Mouse (Mus musculus) MEL (cell line): ENCODE measurements around the gene Gabbr1. TPM values are rescaled to one million over a fixed set of nuclear protein-coding genes. Genes with fewer than 3 reads are reported as not detected.
A peak's percentile ranks its signal among the peaks of the same experiment; 100 is the strongest.

Source experiments
- DNase-seq: peaks from one replicate; pipeline ENCODE4 v3.0.0; 2011; ENCODE audit warnings: low read depth, low spot score
- H3K27ac ChIP-seq: 2 replicates; pipeline ENCODE4 v1.5.1; 2012; ENCODE audit warnings: low read depth, mild to moderate bottlenecking, control low read depth, low read length, moderate library complexity; ENCODE audit not compliant: control insufficient read depth
- H3K27me3 ChIP-seq, 2 experiments: fragments of 150-350 bp in 1 of 2; sonication (generic) in 1 of 2; 2 replicates each; pipeline ENCODE4 v1.6.1; 2012; ENCODE audit warnings: low read length in 2 of 2, mild to moderate bottlenecking in 2 of 2, improper control_type of control experiment in 1 of 2, moderate library complexity in 1 of 2; ENCODE audit not compliant: insufficient read depth in 2 of 2, control insufficient read depth in 1 of 2
- H3K36me3 ChIP-seq, 2 experiments: 2 replicates each; pipeline ENCODE4 v1.6.1; 2012 to 2014; ENCODE audit warnings: low read length in 2 of 2, improper control_type of control experiment in 1 of 2, inconsistent platforms in 1 of 2, mild to moderate bottlenecking in 1 of 2; ENCODE audit not compliant: insufficient read depth in 2 of 2, control insufficient read depth in 1 of 2
- H3K4me1 ChIP-seq, 2 experiments: fragments of 150-350 bp in 1 of 2; sonication (generic) in 1 of 2; 2 replicates each; pipeline ENCODE4 v1.6.1; 2012; ENCODE audit warnings: low read length in 2 of 2, improper control_type of control experiment in 1 of 2, mild to moderate bottlenecking in 1 of 2; ENCODE audit not compliant: insufficient read depth in 2 of 2, control insufficient read depth in 1 of 2
- H3K4me3 ChIP-seq, 2 experiments: fragments of 150-350 bp in 1 of 2; sonication (generic) in 1 of 2; 2 replicates each; pipeline ENCODE4 v1.5.1; 2012; ENCODE audit warnings: low read depth in 2 of 2, low read length in 2 of 2, mild to moderate bottlenecking in 2 of 2, moderate library complexity in 2 of 2, control low read depth in 1 of 2, improper control_type of control experiment in 1 of 2; ENCODE audit not compliant: control insufficient read depth in 1 of 2, insufficient read depth in 1 of 2
- H3K79me2 ChIP-seq: 2 replicates; pipeline ENCODE4 v1.6.1; 2012; ENCODE audit warnings: mild to moderate bottlenecking, low read length, moderate library complexity; ENCODE audit not compliant: control insufficient read depth, poor library complexity, insufficient read depth
- H3K9ac ChIP-seq: 2 replicates; pipeline ENCODE4 v1.6.1; 2012; ENCODE audit warnings: low read depth, mild to moderate bottlenecking, control low read depth, low read length, moderate library complexity; ENCODE audit not compliant: control insufficient read depth, poor library complexity, severe bottlenecking
- H3K9me3 ChIP-seq: fragments of 150-350 bp; sonication (generic); replicated peaks from 2 replicates; pipeline ENCODE4 v1.6.1; 2012; ENCODE audit warnings: mild to moderate bottlenecking, low read length, improper control_type of control experiment, moderate library complexity; ENCODE audit not compliant: insufficient read depth
- CHD1 ChIP-seq: IDR thresholded peaks from 2 replicates; pipeline ENCODE4 v1.6.1; 2012; ENCODE audit warnings: low read depth, mild to moderate bottlenecking, inconsistent platforms, low read length, improper control_type of control experiment
- CTCF ChIP-seq, 3 experiments: IDR thresholded peaks in 2 of 3; conservative IDR thresholded peaks in 1 of 3; 2 replicates each; pipeline ENCODE4 v1.5.1; 2011 to 2012; ENCODE audit warnings: low read length in 3 of 3, low read depth in 2 of 3, mild to moderate bottlenecking in 2 of 3, improper control_type of control experiment in 1 of 3, inconsistent platforms in 1 of 3, mixed read lengths in 1 of 3, moderate library complexity in 1 of 3; ENCODE audit not compliant: control insufficient read depth in 1 of 3, insufficient read depth in 1 of 3, poor library complexity in 1 of 3, severe bottlenecking in 1 of 3
- ELF1 ChIP-seq: IDR thresholded peaks from 2 replicates; pipeline ENCODE4 v1.6.1; 2014; ENCODE audit warnings: low read depth, mild to moderate bottlenecking, inconsistent platforms, low read length, improper control_type of control experiment, moderate library complexity
- EP300 ChIP-seq, 2 experiments: IDR thresholded peaks; 2 replicates each; pipeline ENCODE4 v1.6.1; 2011; ENCODE audit warnings: improper control_type of control experiment in 2 of 2, low read length in 2 of 2, low read depth in 1 of 2, mild to moderate bottlenecking in 1 of 2
- ETS1 ChIP-seq: IDR thresholded peaks from 2 replicates; pipeline ENCODE4 v1.6.1; 2012; ENCODE audit warnings: low read depth, mild to moderate bottlenecking, inconsistent platforms, low read length, improper control_type of control experiment, moderate library complexity
- GABPA ChIP-seq: IDR thresholded peaks from 2 replicates; pipeline ENCODE4 v1.6.1; 2012; ENCODE audit warnings: low read depth, mild to moderate bottlenecking, inconsistent platforms, low read length, improper control_type of control experiment, moderate library complexity
- JUND ChIP-seq: IDR thresholded peaks from 2 replicates; pipeline ENCODE4 v1.6.1; 2011; ENCODE audit warnings: low read depth, mild to moderate bottlenecking, improper control_type of control experiment, low read length
- KAT2A ChIP-seq: conservative IDR thresholded peaks from 2 replicates; pipeline ENCODE4 v1.6.1; 2012; ENCODE audit warnings: low read depth, low read length, improper control_type of control experiment, inconsistent platforms
- MXI1 ChIP-seq: IDR thresholded peaks from 2 replicates; pipeline ENCODE4 v1.6.1; 2011; ENCODE audit warnings: mild to moderate bottlenecking, low read depth, low read length, improper control_type of control experiment
- MYC ChIP-seq: IDR thresholded peaks from 2 replicates; pipeline ENCODE4 v1.6.1; 2011; ENCODE audit warnings: low read depth, mild to moderate bottlenecking, low read length, improper control_type of control experiment, moderate library complexity
- POLR2A ChIP-seq, 2 experiments: IDR thresholded peaks; 2 replicates each; pipeline ENCODE4 v1.6.1; 2011 to 2012; ENCODE audit warnings: low read length in 2 of 2, mild to moderate bottlenecking in 2 of 2, control low read depth in 1 of 2, improper control_type of control experiment in 1 of 2, low read depth in 1 of 2, moderate library complexity in 1 of 2; ENCODE audit not compliant: control insufficient read depth in 1 of 2, insufficient read depth in 1 of 2, poor library complexity in 1 of 2
- POLR2AphosphoS5 ChIP-seq: IDR thresholded peaks from 2 replicates; pipeline ENCODE4 v1.6.1; 2012; ENCODE audit warnings: low read depth, borderline replicate concordance, mild to moderate bottlenecking, inconsistent platforms, low read length, moderate library complexity, mixed read lengths
- RAD21 ChIP-seq: IDR thresholded peaks from 2 replicates; pipeline ENCODE4 v1.6.1; 2011; ENCODE audit warnings: mild to moderate bottlenecking, low read depth, low read length, improper control_type of control experiment
- SIN3A ChIP-seq: IDR thresholded peaks from 2 replicates; pipeline ENCODE4 v1.6.1; 2012; ENCODE audit warnings: low read length, improper control_type of control experiment, inconsistent platforms
- SMC3 ChIP-seq: IDR thresholded peaks from 2 replicates; pipeline ENCODE4 v1.6.1; 2011; ENCODE audit warnings: low read depth, low read length, improper control_type of control experiment
- TBP ChIP-seq: IDR thresholded peaks from 2 replicates; pipeline ENCODE4 v1.8.0; 2011; ENCODE audit warnings: low read depth, low read length, improper control_type of control experiment
- TCF12 ChIP-seq: IDR thresholded peaks from 2 replicates; pipeline ENCODE4 v1.6.1; 2014; ENCODE audit warnings: low read depth, mild to moderate bottlenecking, inconsistent platforms, low read length, improper control_type of control experiment, moderate library complexity
- USF1 ChIP-seq: IDR thresholded peaks from 2 replicates; pipeline ENCODE4 v1.6.1; 2014; ENCODE audit warnings: low read depth, mild to moderate bottlenecking, inconsistent platforms, low read length, improper control_type of control experiment, moderate library complexity
- USF2 ChIP-seq, 2 experiments: IDR thresholded peaks; 2 replicates each; pipeline ENCODE4 v1.6.1; 2011 to 2012; ENCODE audit warnings: improper control_type of control experiment in 2 of 2, low read length in 2 of 2, borderline replicate concordance in 1 of 2, inconsistent platforms in 1 of 2, low read depth in 1 of 2, mild to moderate bottlenecking in 1 of 2; ENCODE audit not compliant: insufficient read depth in 1 of 2
- ZC3H11A ChIP-seq: IDR thresholded peaks from 2 replicates; pipeline ENCODE4 v1.6.1; 2012; ENCODE audit warnings: low read depth, mild to moderate bottlenecking, inconsistent platforms, low read length, improper control_type of control experiment
- ZKSCAN1 ChIP-seq: IDR thresholded peaks from 2 replicates; pipeline ENCODE4 v1.6.1; 2012; ENCODE audit warnings: low read depth, mild to moderate bottlenecking, inconsistent platforms, low read length, improper control_type of control experiment, moderate library complexity
- ZMIZ1 ChIP-seq: IDR thresholded peaks from 2 replicates; pipeline ENCODE4 v1.6.1; 2012; ENCODE audit warnings: low read depth, mild to moderate bottlenecking, inconsistent platforms, low read length, improper control_type of control experiment, moderate library complexity
- ZNF384 ChIP-seq: IDR thresholded peaks from 2 replicates; pipeline ENCODE4 v1.6.1; 2012; ENCODE audit warnings: low read depth, mild to moderate bottlenecking, inconsistent platforms, low read length, improper control_type of control experiment
- polyA plus RNA-seq, 2 experiments: library from polyadenylated mRNA; stranded (reverse) in 1 of 2; unstranded in 1 of 2; fragments of >175 nt in 1 of 2; fragments of >200 nt in 1 of 2; gene quantifications; 2 replicates each; pipeline versions ENCODE4 v1.2.1 to v1.2.4; 2012; ENCODE audit warnings: low replicate concordance in 2 of 2, low read depth in 1 of 2; ENCODE audit not compliant: insufficient read length in 2 of 2, insufficient read depth in 1 of 2, missing spikeins in 1 of 2
- total RNA-seq: library from RNA; depleted of rRNA; stranded (reverse); fragments of 300-350 nt; gene quantifications from 2 replicates; pipeline ENCODE4 v1.2.3, GENCODE M21; 2012

Gene Gabbr1
- total and polyA plus RNA-seq, 3 experiments, result 2.2 to 14.6 TPM; not detected in 1

DNA sequence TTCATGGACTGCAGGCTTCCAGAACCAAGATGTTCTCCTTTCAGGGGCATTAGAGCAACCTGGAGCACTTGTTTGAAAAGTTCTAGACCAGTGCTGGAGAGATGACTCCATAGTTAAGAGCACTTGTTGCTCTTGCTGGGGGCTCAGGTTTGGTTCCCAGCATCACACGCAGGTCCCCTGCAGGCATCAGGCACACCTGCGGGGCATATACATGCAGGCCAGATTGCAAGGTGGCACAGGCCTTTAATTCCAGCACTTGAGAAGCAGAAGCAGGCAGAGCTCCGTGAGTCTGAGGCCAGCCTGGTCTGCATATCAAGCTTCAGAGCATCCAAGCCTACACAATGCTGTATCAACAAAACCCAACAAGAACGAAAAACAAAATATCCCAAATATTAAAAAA lies 35.9 kb downstream of the Gabbr1 start:
- Histone ChIP-seq H3K4me3 (no peak overlapping the region), H3K9me3 (no peaks in the 10 kb centered on the region), H3K79me2 (no peaks in the 10 kb centered on the region)
- TF ChIP-seq MYC, result no peak
- TF ChIP-seq, all 39 proteins: peak for 0
- H3K4me1 ChIP-seq, result no peaks in the 10 kb centered on the region
- H3K27me3 ChIP-seq, result no peaks in the 10 kb centered on the region
- H3K27ac ChIP-seq, result no peak overlapping the region
- H3K9ac ChIP-seq, result no peak overlapping the region
- no peaks in the 10 kb centered on the region for H3K36me3 ChIP-seq
- no peak for DNase-seq

DNA sequence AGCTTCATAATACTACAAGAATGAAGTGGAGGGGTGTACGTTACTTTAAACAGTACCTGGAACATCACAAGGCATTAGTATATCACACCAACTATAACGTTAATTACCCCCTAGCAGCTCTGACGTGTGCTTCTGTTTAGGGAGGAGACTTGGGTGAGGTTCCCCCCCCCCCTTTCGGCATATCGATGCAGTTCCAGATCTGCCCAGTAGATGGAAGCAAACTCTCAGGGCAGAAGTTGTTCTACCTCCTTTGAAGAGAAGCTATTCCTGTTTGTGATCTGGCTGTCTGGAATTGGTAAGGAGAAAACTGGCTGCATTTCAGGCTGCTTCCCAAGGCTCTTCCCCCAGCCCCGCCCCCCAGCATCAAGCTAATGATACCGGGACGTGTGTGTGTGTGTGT lies 37.6 kb downstream of the Gabbr1 start:
- peak; percentile 62 for DNase-seq
- no peaks in the 10 kb centered on the region for H3K9me3 ChIP-seq
- H3K4me3 ChIP-seq, result no peak overlapping the region
- no peaks in the 10 kb centered on the region for H3K27me3 ChIP-seq
- TF ChIP-seq JUND (no peak), ZNF384 (no peak), MXI1 (no peak), ZC3H11A (peak; percentile 15; the same call in 1 of the 2 replicates), USF1 (no peak), SMC3 (peak; percentile 36), CHD1 (no peak), KAT2A (no peak), RAD21 (peak; percentile 49), POLR2A (IDR thresholded peaks at IDR 0.05; ENCODE audit: control insufficient read depth in 1 of 2, insufficient read depth in 1 of 2, low read depth in 1 of 2, low read length in 2 of 2, poor library complexity in 1 of 2) (no peak), ELF1 (no peak), CTCF (IDR thresholded peaks at IDR 0.05 in 2 of 3, conservative IDR thresholded peaks at IDR 0.05 in 1 of 3; ENCODE audit: control insufficient read depth in 1 of 3, insufficient read depth in 1 of 3, low read depth in 2 of 3, low read length in 3 of 3, poor library complexity in 1 of 3, severe bottlenecking in 1 of 3) (peak; percentile 48 to 54 (median 52)), SIN3A (no peak)
- no peaks in the 10 kb centered on the region for H3K4me1 ChIP-seq
- H3K79me2 ChIP-seq, result no peaks in the 10 kb centered on the region
- no peaks in the 10 kb centered on the region for H3K36me3 ChIP-seq
- no peak overlapping the region for H3K9ac ChIP-seq
- H3K27ac ChIP-seq, result no peak overlapping the region

DNA sequence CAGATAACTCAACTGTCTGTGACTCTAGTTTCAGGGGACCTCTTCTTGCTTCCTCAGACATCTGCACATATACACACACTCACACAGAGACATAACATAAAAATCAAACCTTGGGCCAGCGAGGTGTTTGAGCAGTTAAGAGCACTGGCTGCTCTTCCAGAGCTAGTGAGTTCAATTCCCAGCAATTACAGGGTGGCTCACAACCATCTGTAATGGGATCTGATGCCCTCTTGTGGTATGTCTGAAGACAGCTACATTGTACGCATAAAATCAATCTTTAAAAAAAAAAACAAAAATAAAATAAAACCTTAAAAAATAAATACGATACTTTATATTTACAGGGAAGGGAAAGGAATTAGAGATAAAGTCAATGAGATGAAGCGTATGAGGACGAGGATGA lies 38.9 kb downstream of the Gabbr1 start:
- no peaks in the 10 kb centered on the region for H3K4me1 ChIP-seq
- DNase-seq, result peak; percentile 29
- H3K9ac ChIP-seq, result no peak overlapping the region
- H3K9me3 ChIP-seq, result no peaks in the 10 kb centered on the region
- no peaks in the 10 kb centered on the region for H3K36me3 ChIP-seq
- H3K27me3 ChIP-seq, result no peaks in the 10 kb centered on the region
- H3K27ac ChIP-seq, result no peak overlapping the region
- no peaks in the 10 kb centered on the region for H3K79me2 ChIP-seq
- no peak overlapping the region for H3K4me3 ChIP-seq
- TF ChIP-seq ZKSCAN1, result no peak
- TF ChIP-seq CTCF (IDR thresholded peaks at IDR 0.05 in 2 of 3, conservative IDR thresholded peaks at IDR 0.05 in 1 of 3; ENCODE audit: control insufficient read depth in 1 of 3, insufficient read depth in 1 of 3, low read depth in 2 of 3, low read length in 3 of 3, poor library complexity in 1 of 3, severe bottlenecking in 1 of 3), result peak in 1 of 3 experiments; percentile 55; a peak in 2 of 6 replicates
- peak; percentile 34 for TF ChIP-seq RAD21
- TF ChIP-seq TCF12, result no peak
- TF ChIP-seq ZNF384, result peak; percentile 25; the same call in 1 of the 2 replicates
- peak; percentile 51 for TF ChIP-seq SMC3
- TF ChIP-seq USF2 (IDR thresholded peaks at IDR 0.05; ENCODE audit: borderline replicate concordance in 1 of 2, insufficient read depth in 1 of 2, low read depth in 1 of 2, low read length in 2 of 2), result no peak
- no peak for TF ChIP-seq GABPA
- no peak for TF ChIP-seq ZMIZ1
- no peak for TF ChIP-seq MXI1
- TF ChIP-seq CHD1, result no peak
- TF ChIP-seq TBP, result no peak
- TF ChIP-seq POLR2AphosphoS5, result no peak
- no peak for TF ChIP-seq ETS1
- TF ChIP-seq JUND, result no peak
- no peak for TF ChIP-seq EP300 (IDR thresholded peaks at IDR 0.05; ENCODE audit: low read depth in 1 of 2, low read length in 2 of 2)
- TF ChIP-seq POLR2A (IDR thresholded peaks at IDR 0.05; ENCODE audit: control insufficient read depth in 1 of 2, insufficient read depth in 1 of 2, low read depth in 1 of 2, low read length in 2 of 2, poor library complexity in 1 of 2), result no peak
